Mouse (Mus musculus) forebrain, postnatal 0 days (tissue): ENCODE measurements around the gene Cog6. TPM values are rescaled to one million over a fixed set of nuclear protein-coding genes. Genes with fewer than 3 reads are reported as not detected.

Experiments
- ATAC-seq: fragments of 200-750 bp; cut with Nextera tagmentation; 2 replicates; pipeline ENCODE4 v1.8.0; 2017; ENCODE audit warnings: mild to moderate bottlenecking, moderate library complexity
- DNase-seq: peaks from one replicate; pipeline ENCODE4 v3.0.0-alpha.2; 2015
- H3K27ac ChIP-seq: fragments of 300-500 bp; sonication (generic); 2 replicates; pipeline ENCODE4 v1.5.1; 2014; ENCODE audit warnings: low read depth, mild to moderate bottlenecking, antibody characterized with exemption, low read length, moderate library complexity, mixed read lengths
- H3K27me3 ChIP-seq: fragments of 300-500 bp; sonication (generic); 2 replicates; pipeline ENCODE4 v1.6.1; 2014; ENCODE audit warnings: mild to moderate bottlenecking, low read length, mixed read lengths; ENCODE audit not compliant: insufficient read depth
- H3K36me3 ChIP-seq: fragments of 300-500 bp; sonication (generic); 2 replicates; pipeline ENCODE4 v1.6.1; 2014; ENCODE audit warnings: mild to moderate bottlenecking, moderate library complexity; ENCODE audit not compliant: insufficient read depth
- H3K4me1 ChIP-seq: fragments of 300-500 bp; sonication (generic); 2 replicates; pipeline ENCODE4 v1.6.1; 2014; ENCODE audit warnings: antibody characterized with exemption; ENCODE audit not compliant: insufficient read depth
- H3K4me2 ChIP-seq: fragments of 300-500 bp; sonication (generic); 2 replicates; pipeline ENCODE4 v1.6.1; 2014; ENCODE audit warnings: low read depth, mild to moderate bottlenecking, moderate library complexity
- H3K4me3 ChIP-seq: fragments of 300-500 bp; sonication (generic); 2 replicates; pipeline ENCODE4 v1.5.1; 2014; ENCODE audit warnings: low read depth, low read length, mixed read lengths
- H3K9ac ChIP-seq: fragments of 300-500 bp; sonication (generic); 2 replicates; pipeline ENCODE4 v1.6.1; 2014; ENCODE audit warnings: mild to moderate bottlenecking
- H3K9me3 ChIP-seq: fragments of 300-500 bp; sonication (generic); 2 replicates; pipeline ENCODE4 v1.6.1; 2016; ENCODE audit warnings: low read length
- CTCF ChIP-seq: sonication (generic); IDR thresholded peaks from 2 replicates; pipeline ENCODE4 v1.5.1; 2016; ENCODE audit warnings: antibody characterized with exemption, control low read depth, low read depth
- WGBS: fragments of 180-500 bp; shearing (Covaris S2); extraction: QIAGEN DNeasy Blood & Tissue Kit; methylation state at CpG from one replicate; pipeline ENCODE4 v1.1.7; 2014; 5-methylcytosine and 5-hydroxymethylcytosine counted together
- polyA plus RNA-seq: library from polyadenylated mRNA; unstranded; fragments of >200 nt; fragmentation: Nextera tagmentation; extraction: Ambion mirVana; gene quantifications from 2 replicates; pipeline ENCODE4 v1.2.1, GENCODE M21; 2015
- total RNA-seq: library from RNA; depleted of rRNA; stranded (reverse); fragments of >200 nt; gene quantifications from 2 replicates; pipeline ENCODE4 v1.2.3, GENCODE M21; 2014

Gene Cog6
- total and polyA plus RNA-seq, 2 experiments from 2014 or later: 31.3 to 42.8 TPM

DNA sequence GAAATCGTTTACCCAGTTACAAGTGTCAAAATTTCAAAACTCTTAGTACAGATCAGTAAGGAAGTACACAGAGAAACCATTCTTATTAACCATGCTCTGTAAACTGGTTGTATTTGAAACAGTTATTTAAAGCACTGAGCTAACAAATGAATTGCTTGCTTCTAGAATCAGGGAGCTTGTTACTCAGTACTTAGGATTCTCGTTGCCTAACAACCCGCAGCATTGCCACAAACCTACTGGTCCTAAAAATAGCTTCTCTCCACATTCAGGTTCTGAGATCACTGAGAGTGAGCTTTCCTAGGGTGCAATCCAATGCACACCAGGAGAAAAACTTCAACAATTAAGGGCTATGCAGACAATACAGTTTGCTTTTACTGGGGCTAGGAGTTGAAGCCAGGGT, 33.3 kb downstream of the Cog6 start:
- Histone ChIP-seq H3K4me2 (no peak overlapping the region), H3K4me1 (no peaks in the 10 kb centered on the region), H3K4me3 (no peak overlapping the region), H3K9ac (no peak overlapping the region), H3K27ac (no peak overlapping the region), H3K9me3 (no peaks in the 10 kb centered on the region), H3K36me3 (peaks cover 55% of the 10 kb centered on the region), H3K27me3 (no peaks in the 10 kb centered on the region)
- peak; percentile 19 for DNase-seq
- WGBS: 81% methylated on average over 3 of the region's 3 CpGs
- no peak for TF ChIP-seq CTCF
- peak; percentile 75 for ATAC-seq

DNA sequence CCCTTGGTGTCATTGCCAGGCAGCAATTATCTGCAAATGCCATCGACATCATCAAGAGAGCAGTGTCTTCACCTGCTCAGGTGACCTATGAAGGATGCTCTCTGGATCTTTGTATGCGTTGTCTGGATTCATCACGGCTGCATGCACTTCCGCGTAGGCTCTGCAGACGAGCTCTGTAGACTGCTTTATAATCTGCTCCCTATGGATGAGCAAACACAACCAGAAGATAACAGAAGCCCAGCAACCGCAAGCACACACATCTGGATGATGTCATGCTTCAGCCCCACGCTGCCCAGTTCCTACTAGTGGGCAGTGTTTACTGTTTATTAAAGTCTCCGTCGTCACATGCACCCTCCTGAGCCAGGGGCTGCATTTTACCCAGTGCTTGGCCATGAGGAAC, 34.0 kb downstream of the Cog6 start:
- Histone ChIP-seq H3K9ac (no peak overlapping the region), H3K27me3 (no peaks in the 10 kb centered on the region), H3K4me3 (no peak overlapping the region), H3K9me3 (no peaks in the 10 kb centered on the region), H3K4me1 (no peaks in the 10 kb centered on the region), H3K36me3 (peaks cover 49% of the 10 kb centered on the region), H3K27ac (no peak overlapping the region), H3K4me2 (no peak overlapping the region)
- DNase-seq (no peak), ATAC-seq (no peak)
- no peak for TF ChIP-seq CTCF
- WGBS: 89% methylated on average over 10 of the region's 10 CpGs

DNA sequence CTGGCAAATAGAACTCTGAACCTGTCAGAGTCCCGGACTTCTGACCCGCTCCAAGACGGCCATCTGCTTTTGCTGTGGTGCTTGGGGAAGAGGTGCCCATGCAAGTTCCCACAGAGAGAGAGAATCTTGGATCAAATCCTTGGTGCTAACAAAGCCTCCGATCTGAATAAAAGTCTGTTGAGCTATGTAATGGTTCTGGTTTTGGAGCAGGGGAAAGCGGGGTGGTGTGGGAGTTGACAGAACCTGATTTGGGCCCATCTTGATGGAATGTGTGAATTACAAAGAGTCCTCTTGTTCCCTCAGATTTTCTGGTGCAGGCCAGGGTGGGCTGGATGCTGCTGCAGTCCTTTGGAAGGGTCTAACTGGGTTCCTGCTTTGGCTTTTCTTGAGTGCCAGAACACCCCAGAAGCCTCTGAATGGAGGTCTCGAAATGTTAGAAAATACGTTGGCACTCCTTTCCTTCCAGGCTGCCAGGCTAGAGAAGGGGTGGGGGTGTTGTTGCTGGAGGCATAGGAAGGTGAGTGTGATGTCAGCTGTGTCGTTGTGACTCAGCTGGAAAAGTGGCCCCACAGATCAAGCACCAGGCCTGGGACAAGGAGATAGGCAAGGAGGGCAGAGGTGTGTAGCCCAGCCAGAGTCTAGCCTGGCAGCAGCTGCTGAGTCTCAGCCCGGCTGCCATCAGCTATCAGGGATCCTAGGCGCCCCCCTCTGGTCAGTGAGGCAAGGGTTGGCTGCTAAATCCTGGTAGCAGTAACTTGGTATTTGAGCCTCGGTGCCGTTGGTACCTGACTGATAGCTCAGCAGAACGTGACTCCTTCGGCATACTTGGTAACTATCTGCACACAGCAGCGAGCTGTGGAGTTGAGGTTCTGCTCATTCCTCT, 42.1 kb downstream of the Cog6 start:
- peak; percentile 77 for TF ChIP-seq CTCF
- Histone ChIP-seq H3K36me3 (no peaks in the 10 kb centered on the region), H3K27me3 (no peaks in the 10 kb centered on the region), H3K4me3 (no peak overlapping the region), H3K4me2 (no peak overlapping the region), H3K9ac (no peak overlapping the region), H3K4me1 (0 out of 2 replicates have a peak, but pooled peaks cover 3% of the 10 kb centered on the region), H3K27ac (no peak overlapping the region), H3K9me3 (no peaks in the 10 kb centered on the region)
- peak; percentile 79 for ATAC-seq
- peak; percentile 76 for DNase-seq
- WGBS: 34% methylated on average over 15 of the region's 15 CpGs

DNA sequence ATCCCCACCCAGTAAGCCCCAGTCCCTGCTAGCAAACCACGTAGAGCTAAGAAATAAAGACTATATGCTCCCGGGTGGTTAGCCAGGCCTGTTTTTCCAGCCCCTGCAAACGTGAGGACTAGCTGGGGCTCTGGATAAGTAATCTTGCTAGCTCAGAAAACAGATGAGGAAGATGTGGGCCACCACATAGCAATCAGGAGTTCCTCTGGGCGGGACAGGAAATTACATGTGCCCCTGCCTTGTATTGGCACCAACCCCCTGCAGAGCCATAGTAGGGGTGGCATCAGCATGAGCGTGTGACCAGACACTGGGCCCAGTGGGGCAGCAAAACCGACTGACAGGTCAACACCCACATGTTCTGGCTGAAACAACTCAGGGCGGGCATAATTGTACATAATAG, 44.1 kb downstream of the Cog6 start:
- Histone ChIP-seq H3K4me2 (no peak overlapping the region), H3K4me1 (0 out of 2 replicates have a peak, but pooled peaks cover 3% of the 10 kb centered on the region), H3K27ac (no peak overlapping the region), H3K9ac (no peak overlapping the region), H3K4me3 (no peak overlapping the region), H3K36me3 (no peaks in the 10 kb centered on the region), H3K9me3 (no peaks in the 10 kb centered on the region), H3K27me3 (no peaks in the 10 kb centered on the region)
- WGBS: 73% methylated on average over 7 of the region's 7 CpGs
- no peak for DNase-seq
- no peak for ATAC-seq
- no peak for TF ChIP-seq CTCF

DNA sequence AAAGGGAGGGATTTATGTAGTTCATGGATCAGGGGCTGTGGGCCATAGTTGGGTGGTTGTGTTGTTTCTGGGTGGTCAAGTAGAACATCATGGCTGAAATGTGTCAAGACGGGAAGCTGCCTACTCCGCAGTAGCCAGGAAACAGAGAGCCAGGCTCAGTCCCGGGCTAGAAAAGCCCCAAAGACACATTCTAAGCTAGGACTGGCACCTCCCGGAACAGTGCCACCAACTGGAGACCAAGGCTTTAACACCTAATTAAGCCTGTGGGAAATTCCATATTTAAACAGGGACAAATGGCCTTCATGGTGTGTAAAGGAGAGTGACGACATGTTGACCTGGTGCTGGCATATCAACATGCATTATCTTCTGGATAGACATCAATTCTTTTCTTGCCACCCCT, 50.0 kb downstream of the Cog6 start:
- DNase-seq (no peak), ATAC-seq (no peak)
- Histone ChIP-seq H3K4me1 (no peaks in the 10 kb centered on the region), H3K36me3 (no peaks in the 10 kb centered on the region), H3K27me3 (no peaks in the 10 kb centered on the region), H3K27ac (no peak overlapping the region), H3K9me3 (no peaks in the 10 kb centered on the region), H3K4me3 (no peak overlapping the region), H3K4me2 (no peak overlapping the region), H3K9ac (no peak overlapping the region)
- 90% methylated on average over 5 of the region's 5 CpGs for WGBS
- no peak for TF ChIP-seq CTCF

DNA sequence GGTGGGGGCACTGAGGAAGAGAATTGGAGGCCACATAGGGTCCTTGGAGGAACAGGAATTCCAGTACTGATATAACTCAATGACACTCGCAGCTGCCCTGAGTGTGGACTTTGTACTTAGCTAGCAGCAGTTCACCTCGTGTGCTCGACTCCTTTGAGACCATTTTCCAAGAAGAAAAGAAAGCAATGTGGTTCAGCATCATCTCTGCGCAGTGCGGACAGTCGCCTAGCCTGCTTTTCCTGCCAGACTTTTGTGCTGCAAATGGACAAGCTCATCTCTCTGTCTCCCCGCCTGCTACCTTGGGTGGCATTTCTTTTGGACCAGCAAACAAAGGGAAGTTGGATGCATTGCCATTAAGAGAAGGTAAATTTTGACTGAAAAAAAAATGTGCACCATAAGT, 52.8 kb downstream of the Cog6 start:
- no peaks in the 10 kb centered on the region for H3K4me1 ChIP-seq
- 59% methylated on average over 7 of the region's 7 CpGs for WGBS
- no peak for TF ChIP-seq CTCF
- no peaks in the 10 kb centered on the region for H3K36me3 ChIP-seq
- DNase-seq (no peak), ATAC-seq (no peak)
- H3K27me3 ChIP-seq: no peaks in the 10 kb centered on the region
- no peak overlapping the region for H3K4me3 ChIP-seq
- no peak overlapping the region for H3K9ac ChIP-seq
- no peak overlapping the region for H3K27ac ChIP-seq
- H3K9me3 ChIP-seq: no peaks in the 10 kb centered on the region
- H3K4me2 ChIP-seq: no peak overlapping the region

DNA sequence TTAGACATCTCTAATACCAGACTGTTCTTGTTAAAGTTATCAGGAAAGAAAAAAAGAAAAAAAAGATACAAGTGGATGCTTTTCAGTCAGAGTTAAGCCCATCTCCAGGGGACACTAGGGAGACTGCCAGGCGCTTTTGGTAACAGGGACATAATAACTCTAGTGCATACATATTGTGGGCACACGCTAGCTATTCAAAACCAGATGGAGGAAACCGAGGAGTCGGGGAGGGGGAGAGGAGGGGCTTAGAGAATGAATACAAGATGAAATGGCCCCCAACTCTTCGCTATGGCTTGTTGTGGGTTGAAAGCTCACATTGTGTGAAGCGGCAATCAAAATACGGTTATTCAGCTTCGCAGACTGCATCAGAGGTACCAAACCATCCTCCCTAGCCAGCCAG, 53.6 kb downstream of the Cog6 start:
- TF ChIP-seq CTCF: no peak
- H3K9me3 ChIP-seq: no peaks in the 10 kb centered on the region
- H3K27me3 ChIP-seq: no peaks in the 10 kb centered on the region
- no peak overlapping the region for H3K27ac ChIP-seq
- H3K4me2 ChIP-seq: no peak overlapping the region
- H3K36me3 ChIP-seq: no peaks in the 10 kb centered on the region
- WGBS: 15% methylated on average over 8 of the region's 8 CpGs
- DNase-seq (no peak), ATAC-seq (peak; percentile 25; the same call in 1 of the 2 replicates)
- no peaks in the 10 kb centered on the region for H3K4me1 ChIP-seq
- no peak overlapping the region for H3K9ac ChIP-seq
- no peak overlapping the region for H3K4me3 ChIP-seq
